Mouse (Mus musculus): ENCODE results near the gene Btaf1.

DNA sequence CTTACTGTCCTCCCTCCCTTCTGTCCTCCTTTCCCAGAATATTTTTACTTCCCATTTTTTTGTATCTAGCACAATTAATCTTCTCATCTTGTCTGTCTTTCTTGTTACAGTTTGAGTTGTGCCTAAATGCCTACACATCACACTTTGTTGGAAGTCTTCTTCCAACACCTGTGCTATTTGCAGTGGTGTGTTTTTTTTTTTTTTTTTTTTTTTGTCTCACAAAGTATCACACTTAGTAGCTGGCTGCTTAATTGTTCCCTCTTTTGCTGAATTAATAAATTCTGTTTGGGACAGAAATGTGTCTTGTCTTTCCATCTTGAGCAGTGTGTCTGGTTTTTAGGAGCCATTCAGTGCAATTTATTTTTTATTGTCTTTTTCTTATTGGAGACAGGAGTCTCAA, 3.9 kb downstream of the Btaf1 start:
- TF ChIP-seq EP300 (IDR thresholded peaks at IDR 0.05; ENCODE audit: low read depth), result no peak
- no peak for TF ChIP-seq CTCF (IDR thresholded peaks at IDR 0.05; ENCODE audit: low read depth)
